Mouse (Mus musculus): ENCODE measurements around the gene Cyp27b1.
A peak's percentile ranks its signal among the peaks of the same experiment; 100 is the strongest.

Cyp27b1 gene

DNA sequence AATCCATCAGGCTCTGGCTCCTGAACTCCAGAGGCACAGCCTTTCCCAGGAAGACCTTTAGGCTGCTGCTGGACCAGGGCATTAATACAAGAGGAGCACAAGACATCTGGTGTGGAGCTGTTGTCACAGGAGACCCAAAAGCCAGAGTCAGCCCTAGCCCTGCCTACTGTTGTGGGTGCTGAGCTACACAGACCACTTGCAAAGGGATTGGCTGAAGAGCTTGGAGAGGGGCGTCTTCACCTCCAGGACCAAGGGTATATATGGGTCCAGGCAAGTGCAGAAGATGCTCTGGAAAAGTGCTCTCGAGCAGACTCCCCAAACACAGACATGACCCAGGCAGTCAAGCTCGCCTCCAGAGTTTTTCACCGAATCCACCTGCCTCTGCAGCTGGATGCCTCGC is at the start of gene Cyp27b1:
Gene Cyp27b1 (plus strand): TSS at position 297 of the 400 bp plus-strand sequence.
- no peak for DNase-seq (ENCODE audit: low read depth, low spot score)

DNA sequence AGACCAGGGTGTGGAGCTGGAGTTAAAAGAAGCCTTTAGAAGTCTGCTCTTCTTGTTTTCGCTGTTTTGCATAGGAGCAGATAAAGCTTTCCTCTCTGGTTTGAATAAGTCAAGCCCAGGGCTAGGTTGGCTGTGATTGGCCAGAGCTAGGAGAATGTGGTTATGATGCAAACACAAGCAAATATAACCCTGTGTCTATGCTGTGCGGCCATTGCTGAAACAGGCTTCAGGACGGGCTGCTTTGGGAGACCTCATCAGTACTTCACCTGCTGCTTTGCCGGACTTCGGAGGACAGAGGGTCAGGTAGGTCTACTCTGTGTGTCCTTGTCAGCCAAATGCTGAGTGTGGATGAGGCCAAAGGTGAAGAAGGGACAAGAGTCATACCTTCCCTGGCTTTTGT is 47.5 kb upstream of the Cyp27b1 start, which contains the start of gene Avil:
Gene Avil (plus strand): TSS at position 181 of the 400 bp plus-strand sequence.
- DNase-seq (ENCODE audit: low read depth, low spot score): no peak

DNA sequence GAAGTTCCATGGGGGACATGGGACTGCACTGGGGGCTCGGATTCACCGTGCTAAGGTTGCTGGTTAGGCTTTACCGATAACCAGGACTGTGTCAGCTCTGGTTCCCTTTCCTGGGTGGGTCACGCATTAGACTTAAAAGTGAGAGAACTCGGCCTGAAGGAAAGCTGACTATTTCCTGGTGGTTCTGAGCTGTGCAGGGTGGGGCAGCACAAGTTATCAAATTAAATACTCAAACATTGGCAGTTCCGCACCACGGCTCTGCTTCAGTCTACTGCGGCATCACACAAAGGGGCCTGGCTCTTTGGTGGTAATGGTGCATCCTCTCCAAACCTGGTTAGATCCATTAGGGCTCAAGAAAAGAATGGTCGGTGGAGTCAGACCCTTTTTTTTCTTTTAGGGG is 46.8 kb upstream of the Cyp27b1 start:
- DNase-seq (ENCODE audit: low read depth, low spot score): no peak

DNA sequence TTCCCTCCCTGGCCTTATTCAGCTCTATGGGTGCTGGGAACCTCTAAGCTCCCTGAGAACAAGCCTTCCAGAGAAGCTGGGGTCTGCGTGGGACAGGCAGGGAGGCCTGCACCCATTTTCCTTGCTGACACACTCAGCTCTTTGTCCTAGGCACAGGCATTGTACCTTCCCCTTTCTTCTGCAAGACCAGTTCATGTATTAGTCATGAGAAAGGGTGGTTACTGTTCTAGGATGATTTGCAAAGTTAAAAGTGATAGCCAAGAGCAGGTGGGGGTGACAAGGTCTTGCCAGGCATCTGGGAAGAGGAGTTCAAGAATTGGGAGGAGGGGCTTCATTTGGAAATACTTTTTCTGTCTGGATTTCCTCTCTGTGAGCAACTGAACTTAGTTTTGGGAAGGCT is 46.0 kb upstream of the Cyp27b1 start:
- DNase-seq (ENCODE audit: low read depth, low spot score): no peak

DNA sequence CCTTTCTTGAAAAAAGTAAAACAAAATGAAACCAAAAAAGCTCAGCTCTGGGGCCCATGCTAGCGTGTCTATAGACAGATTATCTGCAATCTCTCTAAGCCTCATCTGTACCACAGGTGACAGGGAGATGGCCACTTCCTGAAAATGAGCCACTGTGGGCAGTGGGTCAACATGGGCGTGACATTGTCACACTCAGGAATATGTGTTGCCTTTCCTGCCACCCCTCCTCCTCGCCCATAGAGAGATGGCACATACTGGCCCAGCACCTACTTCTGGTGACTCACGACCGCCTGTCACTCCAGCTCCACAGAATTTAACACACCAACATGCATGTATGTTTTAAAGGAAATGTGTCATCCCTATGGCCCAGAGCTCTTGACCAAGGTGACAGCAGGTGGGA is 45.3 kb upstream of the Cyp27b1 start:
- DNase-seq (ENCODE audit: low read depth, low spot score): no peak

DNA sequence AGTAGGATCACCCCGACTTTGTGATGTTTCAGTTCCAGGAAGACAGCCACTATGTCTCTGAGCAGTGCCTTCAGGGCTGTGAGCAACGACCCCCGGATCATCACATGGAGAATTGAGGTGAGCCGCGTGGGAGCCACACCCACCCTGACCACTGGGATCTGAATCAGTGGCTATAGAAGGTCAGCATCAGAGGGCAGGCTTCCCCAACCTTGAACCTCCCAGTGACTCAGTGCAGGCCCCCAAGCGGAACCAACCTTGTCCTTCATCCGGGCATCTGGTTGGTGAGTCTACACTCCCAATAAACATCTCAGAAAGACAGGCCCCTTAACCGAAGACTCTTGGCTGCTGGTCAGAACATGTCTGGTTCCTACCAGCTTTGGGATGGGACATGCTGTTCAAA is 44.7 kb upstream of the Cyp27b1 start:
- no peak for DNase-seq (ENCODE audit: low read depth, low spot score)

DNA sequence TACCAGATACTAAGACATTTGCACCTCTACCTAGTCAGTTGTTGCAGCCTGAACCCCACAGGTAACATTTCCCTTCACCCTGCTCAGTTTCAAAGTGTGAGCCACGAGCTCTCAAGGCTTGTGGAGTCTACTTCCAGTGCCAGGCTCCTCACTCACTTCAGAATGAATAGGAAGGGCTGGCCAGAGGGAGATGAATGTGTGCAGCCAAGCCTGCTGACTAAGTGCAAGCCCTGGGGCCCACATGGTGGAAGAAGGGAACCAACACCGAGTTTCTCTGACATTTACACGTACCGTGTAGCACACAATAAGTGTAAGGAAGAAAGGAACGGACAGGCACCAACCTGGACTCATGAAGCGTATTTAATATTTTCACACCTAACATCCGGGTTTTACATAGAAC is 44.2 kb upstream of the Cyp27b1 start:
- DNase-seq (ENCODE audit: low read depth, low spot score): no peak

DNA sequence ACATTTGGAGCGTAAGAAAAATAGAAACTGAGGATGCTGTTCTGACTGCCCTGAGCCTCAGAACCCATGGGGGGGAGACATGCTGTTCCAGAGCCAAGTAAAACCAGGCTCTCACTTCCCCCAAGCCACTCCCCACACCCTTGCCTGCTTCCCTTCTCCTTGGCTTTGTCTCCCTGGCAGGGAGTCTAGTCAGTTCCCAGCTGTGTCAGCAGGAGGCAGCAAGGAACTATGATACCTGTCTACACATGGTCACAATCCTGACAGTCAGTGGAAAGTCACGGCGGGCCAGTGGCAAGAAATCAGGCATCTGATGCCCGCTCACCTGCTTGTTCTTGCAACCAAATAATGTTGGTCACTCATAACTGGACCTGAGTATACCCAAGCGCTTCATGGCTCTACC is 31.6 kb upstream of the Cyp27b1 start:
- DNase-seq (ENCODE audit: low read depth, low spot score): peak; percentile 82

DNA sequence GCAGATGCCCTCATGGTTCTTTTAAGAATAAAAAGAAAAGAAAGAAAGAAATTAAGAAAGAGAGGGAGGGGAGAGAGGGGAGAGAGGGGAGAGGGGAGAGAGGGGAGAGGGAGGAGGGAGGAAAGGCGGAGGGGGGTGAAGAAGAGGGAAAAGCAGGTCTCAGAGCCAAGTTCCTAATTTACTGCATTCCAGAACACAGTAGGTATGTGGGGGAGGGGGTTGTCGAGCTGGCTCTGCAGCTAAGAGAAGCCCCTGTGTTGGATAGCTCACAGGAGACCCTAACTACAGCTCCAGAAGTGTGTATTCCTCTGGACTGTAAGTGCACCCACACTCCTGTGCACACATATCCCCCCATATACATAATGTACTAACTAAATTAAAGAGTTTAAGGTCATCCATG is 31.0 kb upstream of the Cyp27b1 start:
- no peak for DNase-seq (ENCODE audit: low read depth, low spot score)

DNA sequence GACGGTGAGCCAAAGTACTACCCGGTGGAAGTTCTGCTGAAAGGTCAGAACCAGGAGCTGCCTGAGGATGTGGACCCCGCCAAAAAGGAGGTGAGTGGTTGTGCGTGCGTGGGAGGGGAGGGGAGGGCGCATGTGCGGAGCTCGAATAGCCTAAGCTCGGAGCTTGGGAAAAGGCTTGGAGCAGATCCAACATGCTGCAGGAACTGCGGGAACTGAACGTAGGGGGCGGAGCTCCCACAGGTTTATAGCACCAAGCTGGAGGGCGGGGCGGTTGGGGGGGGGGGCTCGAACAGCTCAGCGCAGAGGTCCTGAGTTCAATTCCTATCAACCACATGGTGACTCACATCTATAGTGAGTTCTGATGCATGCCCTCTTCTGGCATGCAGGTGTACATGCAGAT is 29.6 kb upstream of the Cyp27b1 start:
- DNase-seq (ENCODE audit: low read depth, low spot score): peak; percentile 61

DNA sequence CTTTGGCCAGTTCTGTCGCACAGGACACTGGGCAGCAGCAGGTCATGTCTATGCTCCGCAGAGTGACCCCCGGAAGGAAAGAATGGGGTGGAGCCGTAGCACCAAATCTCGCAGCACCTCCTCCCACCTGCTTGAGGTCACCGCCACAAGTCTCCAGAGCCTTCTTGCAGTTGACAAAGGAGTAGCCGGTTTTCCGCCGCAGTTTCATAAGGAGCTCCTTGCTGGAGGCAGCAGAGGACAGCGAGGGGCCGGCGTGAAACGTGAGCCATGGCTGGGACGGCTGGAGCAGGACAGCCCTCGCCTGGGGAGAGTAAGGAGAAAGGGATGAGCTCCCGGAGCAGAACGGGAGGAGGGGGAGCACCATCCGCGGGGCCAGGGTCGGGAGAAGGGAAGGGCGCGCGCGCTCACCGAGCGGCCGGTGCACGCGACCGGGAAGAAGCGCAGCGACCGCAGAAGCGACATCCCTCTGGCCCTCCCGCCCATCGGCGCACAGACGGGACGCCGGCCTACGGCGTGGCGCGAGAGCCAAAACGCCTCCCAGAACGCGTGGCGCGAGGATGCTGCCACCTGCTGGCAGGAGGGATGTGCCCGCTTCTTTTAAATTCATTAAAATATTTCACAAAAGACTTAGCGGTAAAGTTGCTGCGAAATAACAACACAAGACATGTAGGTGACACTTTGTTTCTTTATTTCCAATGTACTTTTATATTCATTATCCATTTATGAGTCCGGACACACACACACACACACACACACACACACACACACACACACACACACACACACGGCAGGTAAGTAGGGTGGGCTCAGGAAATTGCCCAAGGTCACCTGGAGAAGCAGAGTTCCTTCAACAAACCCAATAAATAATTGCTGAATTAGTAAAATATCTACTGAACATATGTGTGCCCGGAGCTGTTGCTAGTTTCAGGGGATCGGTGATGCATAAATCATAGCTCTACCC is 17.4 kb upstream of the Cyp27b1 start, which contains the start of gene Tsfm:
Gene Tsfm (minus strand): TSS at position 505 of the 961 bp plus-strand sequence.
- DNase-seq (ENCODE audit: low read depth, low spot score): peak; percentile 96

DNA sequence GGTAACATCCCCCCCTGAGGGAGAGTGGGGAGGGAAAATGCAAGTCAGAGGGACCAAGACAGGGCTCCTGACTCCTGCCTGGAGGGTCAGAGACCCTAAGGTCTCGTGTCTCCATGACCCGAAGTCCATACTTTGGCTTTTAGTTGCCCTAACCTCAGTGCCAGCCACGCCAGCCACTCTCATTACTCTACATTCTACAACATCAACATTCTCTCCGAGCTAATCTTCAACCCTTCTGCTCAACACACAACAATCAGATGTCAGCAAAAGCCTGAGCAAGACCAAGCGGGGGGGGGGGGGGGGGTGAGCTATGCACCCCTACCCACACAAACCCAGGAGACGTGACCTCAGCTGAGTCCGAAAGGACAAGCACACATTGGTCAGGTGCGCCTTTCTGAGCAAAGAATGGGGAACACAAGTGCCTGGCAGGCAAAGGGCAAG is 14.7 kb upstream of the Cyp27b1 start:
- no peak for DNase-seq (ENCODE audit: low read depth, low spot score)

DNA sequence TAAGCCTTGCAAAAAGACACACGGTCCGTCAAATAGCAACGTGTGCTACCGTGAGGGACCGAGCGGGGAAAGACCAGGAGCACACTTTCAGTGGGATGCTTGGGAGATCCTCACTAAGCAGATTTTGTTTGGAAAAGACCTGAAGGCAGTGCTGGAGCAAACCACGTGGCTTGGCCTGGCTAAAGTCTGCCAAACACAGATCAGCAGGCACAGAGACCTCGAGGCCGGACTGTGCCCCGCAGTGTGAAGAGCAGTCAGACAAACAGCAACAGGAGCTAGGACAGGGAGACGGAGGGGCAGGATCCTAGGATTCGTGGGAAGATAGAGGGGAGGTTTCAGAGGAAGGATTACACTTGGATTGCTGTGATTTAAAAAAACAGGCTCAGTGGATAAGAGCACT is 11.8 kb upstream of the Cyp27b1 start:
- no peak for DNase-seq (ENCODE audit: low read depth, low spot score)

DNA sequence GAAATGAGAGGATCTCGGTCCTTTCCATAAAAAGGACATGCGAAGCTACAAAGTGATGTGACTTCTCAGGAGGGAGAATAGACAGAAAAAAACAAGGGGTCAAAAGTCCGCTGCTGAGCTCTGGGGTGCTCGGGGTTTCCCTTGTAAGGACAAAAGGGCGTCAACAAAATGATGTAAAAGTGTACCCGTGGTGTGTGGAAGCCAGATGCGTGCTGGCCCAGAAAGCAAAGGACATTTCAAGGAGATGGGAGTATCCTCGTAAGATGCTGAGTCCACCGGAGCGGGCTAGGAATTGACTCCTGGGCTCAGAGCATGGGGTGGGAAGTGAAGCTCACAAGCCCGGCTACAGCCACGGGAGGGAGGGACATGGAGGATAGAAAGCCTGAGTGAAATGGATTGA is 10.4 kb upstream of the Cyp27b1 start:
- DNase-seq (ENCODE audit: low read depth, low spot score): peak; percentile 34

DNA sequence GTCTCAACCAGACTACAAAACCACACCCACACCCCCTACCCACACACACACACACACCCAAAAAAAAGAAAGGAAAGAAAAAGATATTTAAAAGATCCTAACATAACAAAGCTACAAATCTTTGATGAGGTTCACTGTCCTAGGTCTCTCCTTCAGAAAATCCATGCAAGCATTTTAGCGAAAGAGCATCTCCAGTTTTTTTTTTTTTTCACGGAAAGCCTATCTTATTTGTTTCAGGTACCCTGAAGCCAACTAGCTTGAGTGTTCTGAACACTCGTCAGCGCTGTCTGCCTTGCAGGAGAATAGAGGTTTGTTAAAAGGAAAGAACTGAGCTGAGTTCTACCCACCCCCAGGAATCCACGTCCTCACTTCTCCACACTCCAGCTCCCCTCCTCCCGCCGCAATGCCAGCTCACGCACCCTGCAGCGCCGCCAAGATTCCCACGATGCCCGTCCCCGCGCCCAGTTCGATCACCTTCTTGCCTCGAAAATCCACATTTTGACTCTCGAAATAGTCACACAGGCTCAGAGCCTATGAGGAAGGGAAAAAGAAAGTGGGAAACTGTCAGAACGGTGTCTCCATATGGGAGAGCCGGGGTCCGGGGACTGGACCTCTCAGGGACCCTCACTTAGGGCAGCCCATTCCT is 7.4 kb upstream of the Cyp27b1 start:
- DNase-seq (ENCODE audit: low read depth, low spot score): no peak

DNA sequence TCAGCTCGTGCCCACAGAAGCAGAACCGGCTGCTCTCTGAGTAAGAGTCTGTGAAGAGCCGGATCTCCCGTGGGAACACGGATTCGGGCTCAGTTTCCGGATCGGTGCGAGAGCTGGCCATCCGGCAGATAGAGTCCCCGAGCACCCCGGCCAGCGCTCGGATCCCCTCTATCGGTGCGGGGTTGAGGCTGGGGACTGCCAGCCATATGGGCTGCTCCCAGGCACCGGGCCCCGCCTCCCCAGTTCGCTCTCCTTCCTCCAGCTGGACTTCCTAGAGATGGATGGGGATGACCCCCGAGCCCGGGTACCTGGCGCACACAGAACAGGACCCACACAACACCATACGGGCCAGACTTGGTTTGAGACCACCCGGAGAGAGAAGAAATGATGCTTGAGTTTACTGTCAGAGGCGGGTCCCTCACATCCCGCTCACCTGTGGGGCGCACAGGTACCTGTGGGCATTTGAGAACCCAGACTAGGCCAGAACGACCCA is 6.7 kb upstream of the Cyp27b1 start, which contains the start of the genes Mettl1 and Eef1akmt3:
Gene Mettl1 (plus strand): TSS at position 141 of the 493 bp plus-strand sequence.
Gene Eef1akmt3 (minus strand): TSS at position 240 of the 493 bp plus-strand sequence.
- DNase-seq (ENCODE audit: low read depth, low spot score): peak; percentile 38

DNA sequence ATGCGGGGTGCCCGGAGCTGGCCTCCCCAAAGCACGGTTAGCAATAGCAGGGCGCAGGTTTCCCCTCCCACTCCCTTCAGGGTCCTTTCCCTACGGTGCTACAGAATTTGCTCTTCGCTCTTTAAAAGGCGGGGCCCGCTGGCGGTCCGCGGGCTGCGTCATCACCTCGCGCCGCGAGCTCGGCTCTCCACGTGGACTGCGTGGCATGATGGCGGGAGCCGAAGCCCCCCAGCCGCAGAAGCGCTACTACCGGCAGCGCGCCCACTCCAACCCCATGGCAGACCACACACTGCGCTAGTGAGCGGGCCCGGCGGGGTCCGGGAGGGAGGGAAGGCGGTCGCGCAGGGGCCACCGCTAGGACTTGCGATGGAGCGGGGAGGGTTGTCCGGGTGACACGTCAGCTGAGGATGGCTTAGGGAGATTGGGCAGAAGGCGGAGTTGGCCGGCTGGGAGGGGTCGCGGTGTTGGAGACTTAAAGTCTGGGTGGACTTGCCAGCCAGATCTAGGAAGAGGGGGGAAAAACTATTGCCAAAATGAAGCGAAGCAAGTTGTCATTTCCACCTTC is 6.2 kb upstream of the Cyp27b1 start:
- DNase-seq (ENCODE audit: low read depth, low spot score): peak; percentile 96

DNA sequence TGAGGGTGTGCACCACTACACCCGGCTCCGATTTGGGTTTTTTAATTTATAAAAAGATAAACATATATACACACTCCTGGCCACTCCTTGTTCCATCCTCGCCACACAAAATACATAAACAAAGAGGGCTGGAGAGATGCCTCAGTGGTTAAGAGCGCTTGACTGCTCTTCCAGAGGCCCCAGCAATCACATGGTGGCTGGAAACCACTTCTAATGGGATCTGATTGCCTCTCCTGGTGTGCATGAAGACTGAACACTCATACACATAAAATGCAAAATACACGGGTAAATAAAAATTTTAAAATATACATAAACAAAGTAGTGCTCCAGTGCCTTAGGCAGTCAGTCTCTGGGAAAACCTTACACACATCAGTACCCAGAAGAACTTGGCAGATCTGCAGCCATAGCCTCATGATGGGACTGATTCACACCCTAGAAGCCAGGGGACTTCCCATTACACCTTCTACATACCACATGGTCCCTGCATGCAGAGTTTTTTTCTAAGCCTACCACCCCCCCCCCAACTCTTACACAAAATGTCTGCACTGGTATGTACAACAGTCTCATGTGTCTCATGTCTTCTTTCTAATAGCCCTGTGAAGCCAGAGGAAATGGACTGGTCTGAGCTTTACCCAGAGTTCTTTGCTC is 5.5 kb upstream of the Cyp27b1 start:
- no peak for DNase-seq (ENCODE audit: low read depth, low spot score)

DNA sequence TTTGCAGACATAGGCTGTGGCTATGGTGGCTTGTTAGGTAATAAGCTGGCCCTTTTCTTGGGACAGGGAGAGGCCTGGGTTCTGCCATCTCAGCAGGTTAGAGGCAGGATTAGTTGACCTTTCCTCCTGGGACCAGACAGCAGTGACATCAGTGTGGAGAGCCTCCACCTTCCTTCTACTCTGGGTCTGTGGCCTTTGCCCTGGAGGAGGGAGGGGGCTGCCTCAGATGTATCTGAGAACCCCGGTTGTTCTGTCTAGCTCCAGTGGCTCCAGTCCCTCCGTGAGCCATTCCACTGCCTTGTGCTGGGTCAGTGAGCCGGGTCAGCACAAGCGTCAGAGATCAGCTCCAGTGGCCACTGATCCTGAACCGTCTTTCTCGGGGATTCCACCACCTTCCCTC is 4.9 kb upstream of the Cyp27b1 start:
- DNase-seq (ENCODE audit: low read depth, low spot score): no peak

DNA sequence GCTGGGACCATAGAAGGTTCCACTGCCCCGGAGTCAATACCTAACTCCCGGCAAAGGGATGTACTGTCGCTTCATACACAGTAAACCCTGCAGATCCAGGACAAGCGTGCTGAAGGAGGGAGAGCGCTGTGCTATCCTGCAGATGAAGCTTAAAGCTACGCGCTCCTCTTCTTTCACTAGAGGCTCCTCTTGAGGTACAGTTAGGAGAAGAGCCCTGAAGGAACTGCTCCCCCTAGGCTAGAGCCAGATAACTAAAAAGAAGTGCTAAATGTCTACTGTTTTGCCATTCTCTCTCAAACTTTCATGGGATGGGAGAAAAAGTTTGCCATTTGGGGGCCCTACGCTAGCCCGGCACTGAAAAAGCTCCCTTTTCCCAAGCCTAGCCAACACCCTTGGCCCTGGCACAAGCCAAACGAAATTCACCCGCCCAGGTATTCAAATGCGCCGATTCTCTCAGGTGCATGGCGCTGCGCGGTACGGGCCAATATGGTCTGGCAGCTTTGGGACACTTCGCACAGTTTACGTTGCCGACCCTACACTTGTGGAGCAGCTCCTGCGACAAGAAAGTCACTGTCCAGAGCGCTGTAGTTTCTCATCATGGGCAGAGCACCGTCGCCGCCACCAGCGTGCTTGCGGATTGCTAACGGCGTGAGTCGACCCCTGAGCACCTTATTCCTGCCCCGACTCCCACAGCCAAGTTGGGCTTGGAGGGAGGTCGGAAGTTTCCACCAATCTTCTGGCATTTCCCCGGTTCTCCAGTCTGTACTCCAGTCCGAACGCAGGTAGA is 751 bp downstream of the Cyp27b1 start:
- DNase-seq (ENCODE audit: low read depth, low spot score): no peak

All from ZHBTc4 (cell line).